Mouse (Mus musculus): ENCODE data around the gene Gm8212. TPM values are rescaled to one million over a fixed set of nuclear protein-coding genes. Genes with fewer than 3 reads are reported as not detected.
"Not testable (repeated sequence)": the region's sequence is repeated elsewhere in the genome, so short reads cannot be mapped to it uniquely, and the experiment has no call there.

Gm8212 gene
- not detected in 2 replicates for polyA plus RNA-seq (2014; fragmentation: Nextera tagmentation; extraction: Ambion mirVana)

DNA sequence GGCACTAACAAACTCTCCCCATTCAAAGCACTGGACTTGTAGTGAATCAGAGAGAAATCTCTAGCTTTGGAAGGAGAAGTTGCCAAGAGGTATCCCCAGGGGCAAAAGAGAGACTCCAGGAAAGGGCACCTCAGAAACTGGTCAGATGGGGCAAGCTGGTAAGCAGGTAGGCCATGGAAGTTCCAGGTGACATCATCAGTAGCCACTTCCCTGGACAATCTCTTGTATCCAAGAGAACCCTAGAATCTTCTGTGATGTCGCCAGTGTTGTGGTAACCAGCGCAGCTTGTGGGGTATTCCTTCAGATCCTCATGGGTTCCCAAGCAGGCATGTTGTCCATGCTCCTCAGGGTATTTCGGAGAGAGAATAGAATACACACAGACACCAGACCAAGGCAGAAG lies at the start of gene Gm8212:
Gene Gm8212 (plus strand): TSS at position 301 of the 400 bp plus-strand sequence.
- H3K4me1 ChIP-seq (ENCODE audit: control insufficient read depth in 2 of 2, insufficient read depth in 2 of 2, low read length in 2 of 2); H3K9me3 ChIP-seq (ENCODE audit: control insufficient read depth, low read length); H3K4me2 ChIP-seq (ENCODE audit: low read length); H3K27me3 ChIP-seq (ENCODE audit: control insufficient read depth, insufficient read depth, low read length); H3K9ac ChIP-seq (ENCODE audit: low read length); ATAC-seq (ENCODE audit: insufficient number of reproducible peaks, insufficient read depth, low FRiP score, low read depth); H3K36me3 ChIP-seq (ENCODE audit: control insufficient read depth, insufficient read depth, low read length); H3K4me3 ChIP-seq (ENCODE audit: control insufficient read depth in 1 of 2, insufficient read depth in 1 of 2, low read depth in 1 of 2, low read length in 2 of 2); H3K27ac ChIP-seq (replicated peaks in 1 of 2; ENCODE audit: control insufficient read depth in 1 of 2, insufficient read depth in 1 of 2, low read depth in 2 of 2, low read length in 2 of 2): not testable (repeated sequence)
- 57% methylated on average over 1 of the region's 3 CpGs for WGBS

DNA sequence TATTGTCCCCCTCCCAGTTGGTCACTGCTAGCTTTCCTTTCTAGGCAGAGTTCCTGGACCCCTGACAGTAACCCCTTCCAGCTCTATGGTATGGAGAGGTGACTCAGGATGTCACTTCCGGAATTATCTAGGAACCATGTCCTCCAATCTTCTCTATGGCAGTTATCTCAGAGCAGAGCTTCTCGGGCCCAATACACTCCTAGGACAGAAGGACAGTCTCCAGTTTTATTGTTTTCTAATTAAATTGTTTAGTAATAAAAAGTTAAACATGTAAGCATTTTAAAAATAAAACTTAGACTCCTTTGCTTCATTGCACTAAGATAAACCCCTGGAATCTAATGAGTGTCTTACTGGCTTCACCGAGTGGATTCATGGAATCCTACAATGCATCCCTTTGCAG lies 15.7 kb downstream of the Gm8212 start, which contains the start of gene 4930503E14Rik:
Gene 4930503E14Rik (minus strand): TSS at position 101 of the 400 bp plus-strand sequence.
- H3K4me3 ChIP-seq (ENCODE audit: control insufficient read depth in 1 of 2, insufficient read depth in 1 of 2, low read depth in 1 of 2, low read length in 2 of 2); H3K4me2 ChIP-seq (ENCODE audit: low read length); ATAC-seq (ENCODE audit: insufficient number of reproducible peaks, insufficient read depth, low FRiP score, low read depth); H3K36me3 ChIP-seq (ENCODE audit: control insufficient read depth, insufficient read depth, low read length); H3K27ac ChIP-seq (replicated peaks in 1 of 2; ENCODE audit: control insufficient read depth in 1 of 2, insufficient read depth in 1 of 2, low read depth in 2 of 2, low read length in 2 of 2); H3K4me1 ChIP-seq (ENCODE audit: control insufficient read depth in 2 of 2, insufficient read depth in 2 of 2, low read length in 2 of 2); H3K27me3 ChIP-seq (ENCODE audit: control insufficient read depth, insufficient read depth, low read length); H3K9me3 ChIP-seq (ENCODE audit: control insufficient read depth, low read length); H3K9ac ChIP-seq (ENCODE audit: low read length): not testable (repeated sequence)
- 81% methylated on average over 3 of the region's 3 CpGs for WGBS

DNA sequence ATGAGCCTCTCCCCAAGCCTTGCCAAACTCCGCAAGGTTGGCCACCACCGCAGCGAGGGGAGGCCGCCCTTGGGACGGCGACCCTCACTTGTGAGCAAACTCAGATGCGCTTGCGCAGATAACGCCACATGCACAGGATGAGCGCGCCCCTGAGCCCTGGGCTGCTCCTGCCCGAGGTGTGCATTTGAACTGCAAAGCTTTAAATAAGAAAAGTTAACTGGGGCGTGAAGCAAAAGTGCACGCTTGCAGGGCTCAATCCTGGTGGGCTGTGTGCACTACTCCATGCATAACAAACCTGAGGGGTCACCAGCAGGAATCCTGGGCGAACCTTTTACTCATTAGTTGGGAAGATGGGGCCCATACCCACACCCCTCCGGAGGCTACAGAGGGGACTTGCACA lies 50.6 kb downstream of the Gm8212 start:
- Histone ChIP-seq H3K27me3 (ENCODE audit: control insufficient read depth, insufficient read depth, low read length) (no peaks in the 10 kb centered on the region), H3K4me3 (ENCODE audit: control insufficient read depth in 1 of 2, insufficient read depth in 1 of 2, low read depth in 1 of 2, low read length in 2 of 2) (no peak overlapping the region), H3K4me2 (ENCODE audit: low read length) (no peak overlapping the region), H3K9ac (ENCODE audit: low read length) (no peak overlapping the region), H3K36me3 (ENCODE audit: control insufficient read depth, insufficient read depth, low read length) (no peaks in the 10 kb centered on the region), H3K27ac (replicated peaks in 1 of 2; ENCODE audit: control insufficient read depth in 1 of 2, insufficient read depth in 1 of 2, low read depth in 2 of 2, low read length in 2 of 2) (no peak overlapping the region), H3K4me1 (ENCODE audit: control insufficient read depth in 2 of 2, insufficient read depth in 2 of 2, low read length in 2 of 2) (no peaks in the 10 kb centered on the region), H3K9me3 (ENCODE audit: control insufficient read depth, low read length) (no peaks in the 10 kb centered on the region)
- 86% methylated on average over 16 of the region's 16 CpGs for WGBS
- ATAC-seq (ENCODE audit: insufficient number of reproducible peaks, insufficient read depth, low FRiP score, low read depth) = no peak

Other genes with a start within 250 kb of the Gm8212 start
- gene Ang5, start 240.6 kb upstream of the Gm8212 start, polyA plus RNA-seq (2014; fragmentation: Nextera tagmentation; extraction: Ambion mirVana) = not detected in 2 replicates
- not detected in 2 replicates for gene Ang6, start 195.4 kb upstream of the Gm8212 start, polyA plus RNA-seq (2014; fragmentation: Nextera tagmentation; extraction: Ambion mirVana)
- gene Ear2, start 95.0 kb upstream of the Gm8212 start, polyA plus RNA-seq (2014; fragmentation: Nextera tagmentation; extraction: Ambion mirVana) = not detected in 2 replicates
- gene Gm3327, start 73.8 kb upstream of the Gm8212 start, polyA plus RNA-seq (2014; fragmentation: Nextera tagmentation; extraction: Ambion mirVana) = not detected in 2 replicates
- gene 4930503E14Rik, start 15.6 kb downstream of the Gm8212 start, polyA plus RNA-seq (2014; fragmentation: Nextera tagmentation; extraction: Ambion mirVana) = not detected in 2 replicates
- not detected in 2 replicates for gene Gm8220, start 87.9 kb downstream of the Gm8212 start, polyA plus RNA-seq (2014; fragmentation: Nextera tagmentation; extraction: Ambion mirVana)
- not detected in 2 replicates for gene Gm5930, start 140.9 kb downstream of the Gm8212 start, polyA plus RNA-seq (2014; fragmentation: Nextera tagmentation; extraction: Ambion mirVana)
- gene Gm8229, start 167.7 kb downstream of the Gm8212 start, polyA plus RNA-seq (2014; fragmentation: Nextera tagmentation; extraction: Ambion mirVana) = not detected in 2 replicates
- gene Gm3371, start 213.0 kb downstream of the Gm8212 start, polyA plus RNA-seq (2014; fragmentation: Nextera tagmentation; extraction: Ambion mirVana) = not detected in 2 replicates
- not detected in 2 replicates for gene Gm8232, start 236.0 kb downstream of the Gm8212 start, polyA plus RNA-seq (2014; fragmentation: Nextera tagmentation; extraction: Ambion mirVana)